Mouse (Mus musculus): ENCODE measurements around the gene Cpb2.

Gene Cpb2

DNA sequence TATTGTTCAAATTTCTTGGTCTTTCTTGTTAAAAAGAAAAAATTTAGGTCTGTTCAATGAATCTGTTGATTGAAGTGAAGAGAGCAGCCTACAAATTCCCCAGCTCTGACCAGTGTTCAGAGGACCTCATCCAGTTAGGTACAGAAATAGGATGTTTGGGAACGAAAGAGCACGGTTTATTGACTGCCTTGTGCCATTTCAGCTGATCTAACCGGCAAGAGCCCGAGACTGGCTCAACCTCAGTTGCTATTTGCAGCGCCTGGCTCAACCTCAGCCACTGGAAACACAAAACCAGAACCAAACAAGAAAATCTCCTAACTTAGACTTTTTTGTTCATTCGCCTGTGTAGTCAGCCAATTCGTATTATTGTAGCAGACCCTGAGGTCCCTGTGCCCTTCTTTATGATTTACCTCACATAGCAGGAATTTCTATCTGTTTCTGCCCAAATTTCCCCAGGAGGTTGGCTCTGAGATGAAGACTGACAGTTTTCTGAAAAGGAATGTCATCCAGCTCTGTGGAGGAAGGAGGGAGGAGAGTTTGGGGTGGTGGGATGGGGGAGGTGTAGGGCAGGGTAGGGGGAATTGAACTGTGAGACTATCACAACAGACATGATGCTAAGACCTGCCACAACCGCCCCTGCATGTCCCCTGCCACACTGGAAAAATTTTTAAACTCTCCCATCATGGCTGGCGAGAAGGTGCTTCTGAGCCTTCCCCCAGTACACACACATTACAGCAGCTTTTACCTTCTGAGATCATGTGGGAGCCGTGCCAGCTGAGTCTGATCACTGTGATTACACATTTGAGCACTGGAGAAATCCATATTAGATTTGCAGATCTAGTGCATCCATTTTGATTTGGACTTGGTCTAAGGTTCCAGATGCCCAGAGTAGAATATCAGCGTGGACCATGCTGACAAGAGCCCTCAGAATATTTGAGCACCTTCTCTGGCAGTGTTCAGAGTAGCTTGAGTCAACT, 4.2 kb downstream of the Cpb2 start:
- DNase-seq (ENCODE audit: low spot score in 2 of 2): no peak

- no peak for DNase-seq (ENCODE audit: low spot score in 2 of 2)
Measured at GRCm38 (mm10) chr14:75250432-75250831, 8.3 kb downstream of the Cpb2 start.

DNA sequence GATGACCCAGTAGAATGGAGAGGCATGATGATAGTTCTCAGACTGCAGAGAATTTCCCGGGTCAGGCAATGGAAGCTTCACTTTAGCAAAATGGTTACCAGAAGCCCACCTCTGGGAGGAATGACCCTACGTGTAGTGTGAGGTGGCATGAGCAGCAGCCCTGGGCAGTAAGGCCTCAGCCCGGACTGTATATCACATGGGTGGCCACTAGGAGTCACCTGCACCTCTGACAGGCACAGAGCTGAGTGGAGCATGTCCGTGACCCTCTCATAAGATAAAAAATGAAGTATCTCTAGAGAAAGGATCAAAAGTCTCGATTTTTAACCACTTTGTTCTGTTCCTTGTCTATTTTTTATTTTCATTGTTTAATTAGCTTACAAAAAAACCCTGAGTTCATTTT, 14.4 kb downstream of the Cpb2 start:
- DNase-seq (ENCODE audit: low spot score in 2 of 2): peak in 1 of 2 experiments; percentile 34

- no peak for DNase-seq (ENCODE audit: low spot score in 2 of 2)
Measured at GRCm38 (mm10) chr14:75269531-75269930, 27.4 kb downstream of the Cpb2 start.

DNA sequence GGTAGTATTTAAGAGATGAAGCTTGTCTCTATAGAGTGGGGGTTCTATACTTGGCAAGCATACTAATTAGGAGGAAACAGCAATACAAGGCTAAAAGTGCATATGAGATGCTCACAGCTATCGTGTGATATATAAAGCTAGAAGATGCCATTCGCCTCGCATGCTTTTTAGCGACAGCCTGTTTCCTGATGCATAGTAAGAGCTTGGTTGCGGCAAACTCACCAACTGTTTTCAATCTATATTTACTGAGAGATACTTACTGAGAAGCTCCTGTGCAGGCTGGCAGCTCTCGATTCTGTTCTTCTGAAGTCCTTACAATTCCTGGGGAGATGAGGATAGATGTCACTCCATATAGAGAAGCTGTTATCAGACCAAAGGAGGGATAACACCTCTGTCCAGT, 37.6 kb downstream of the Cpb2 start:
- no peak for DNase-seq (ENCODE audit: low spot score in 2 of 2)

DNA sequence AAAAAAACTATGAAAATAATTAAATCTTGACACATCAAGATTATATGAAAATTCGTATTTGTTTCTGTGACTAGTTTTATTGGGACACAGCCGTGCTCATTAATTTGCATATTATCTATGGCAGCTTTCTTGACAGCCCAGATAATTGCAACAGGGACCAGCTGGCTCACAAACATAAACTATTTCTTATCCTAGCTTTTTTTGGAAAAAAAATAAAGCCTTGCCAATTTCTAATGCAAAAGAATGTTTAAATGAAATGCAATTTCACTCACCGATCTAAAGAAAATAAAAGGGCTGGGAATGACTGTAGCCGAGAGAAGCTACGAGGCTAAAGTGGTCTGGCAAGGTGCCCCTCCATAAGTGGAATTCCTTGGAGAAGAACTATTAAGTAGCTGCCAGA, 38.3 kb downstream of the Cpb2 start:
- DNase-seq (ENCODE audit: low spot score in 2 of 2): no peak

DNA sequence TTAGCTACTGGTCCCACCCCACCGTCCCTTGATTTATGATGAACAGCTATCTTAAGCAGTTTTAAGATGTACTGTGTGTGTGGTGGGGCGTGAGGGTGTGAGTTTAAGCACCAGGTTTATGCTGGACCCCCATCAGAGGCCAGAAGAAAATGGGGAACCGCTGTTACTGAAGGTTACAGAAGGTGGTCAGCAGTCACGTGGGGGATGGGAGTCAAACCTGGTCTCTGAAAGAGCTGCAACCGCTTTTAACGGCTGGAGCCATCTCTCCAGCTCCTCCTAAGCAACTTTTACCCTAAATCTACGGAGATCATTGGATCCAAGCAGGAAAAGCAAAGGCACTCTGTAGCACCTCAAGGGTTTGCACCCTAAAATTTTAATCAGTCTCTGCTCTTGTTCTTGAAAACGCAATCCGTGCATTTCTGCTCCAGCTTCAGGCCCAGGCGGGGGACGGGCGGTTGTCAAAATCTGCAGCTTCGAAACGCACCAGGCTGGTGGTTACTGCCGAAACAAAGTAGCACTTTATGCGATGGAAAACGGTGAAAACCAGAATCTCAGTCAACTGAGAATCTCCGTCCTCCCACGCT, 41.6 kb downstream of the Cpb2 start:
- peak in 1 of 2 experiments; percentile 25 for DNase-seq (ENCODE audit: low spot score in 2 of 2)

DNA sequence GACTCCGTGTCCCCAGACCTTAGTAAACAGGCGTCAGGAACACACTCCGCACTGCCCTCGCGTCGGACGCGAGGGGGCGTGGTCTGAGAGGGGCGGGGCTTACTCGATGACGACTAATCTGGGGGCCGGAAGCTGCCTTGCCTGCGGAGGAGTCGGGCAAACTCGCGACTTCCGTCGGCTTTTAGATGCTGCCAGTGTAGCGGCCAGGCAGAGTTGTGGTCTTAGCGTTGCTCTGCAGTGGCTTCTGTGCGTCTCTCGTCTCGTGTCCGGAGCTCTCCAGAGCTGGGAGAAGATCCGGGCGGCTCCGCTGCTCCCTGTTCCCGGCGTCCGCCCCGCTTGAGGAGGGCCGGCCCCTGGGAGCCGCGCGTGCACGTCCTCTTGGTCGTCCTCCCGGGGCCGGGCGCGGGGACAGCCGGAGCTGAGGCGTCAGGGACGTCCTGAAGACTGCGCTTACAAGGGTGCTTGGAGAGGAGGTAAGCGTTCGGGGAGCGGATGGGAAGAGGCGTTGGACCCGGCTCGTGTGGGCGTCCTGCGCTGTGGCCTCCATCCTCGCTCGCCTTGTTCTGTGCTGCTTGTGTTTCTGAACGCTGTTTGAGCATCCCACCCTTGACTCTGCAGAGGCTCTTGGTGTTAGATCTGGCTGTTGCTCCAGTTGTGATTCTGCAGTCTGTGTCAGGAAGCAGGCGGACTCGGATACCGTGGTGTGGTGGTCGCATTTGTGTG, 42.3 kb downstream of the Cpb2 start, which contains the start of gene Zc3h13:
Gene Zc3h13 (plus strand): TSS at position 181 of the 723 bp plus-strand sequence.
- peak; percentile 97 to 98 for DNase-seq (ENCODE audit: low spot score in 2 of 2)

- no peak for DNase-seq (ENCODE audit: low spot score in 2 of 2)
Measured at GRCm38 (mm10) chr14:75301081-75301480, 59.0 kb downstream of the Cpb2 start.

- no peak for DNase-seq (ENCODE audit: low spot score in 2 of 2)
Measured at GRCm38 (mm10) chr14:75303807-75304206, 61.7 kb downstream of the Cpb2 start.

DNA sequence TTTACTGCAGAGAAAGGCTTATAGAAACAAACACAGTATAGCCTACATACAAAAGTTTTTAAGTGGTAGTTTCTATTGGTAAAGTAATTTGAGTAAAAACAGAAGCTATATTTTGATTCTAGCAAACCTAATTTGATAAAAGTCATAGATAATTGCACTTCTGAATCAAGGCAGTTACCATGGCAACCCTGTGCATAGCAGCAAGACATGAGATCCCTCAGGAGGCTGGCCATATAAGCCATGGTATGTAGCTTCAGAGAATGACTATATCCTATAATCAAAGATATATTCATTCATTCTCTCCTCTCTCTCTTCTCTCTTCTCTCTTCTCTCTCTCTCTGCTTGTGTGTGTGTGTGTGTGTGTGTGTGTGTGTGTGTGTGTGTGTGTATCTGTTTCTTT, 65.8 kb downstream of the Cpb2 start:
- no peak for DNase-seq (ENCODE audit: low spot score in 2 of 2)

DNA sequence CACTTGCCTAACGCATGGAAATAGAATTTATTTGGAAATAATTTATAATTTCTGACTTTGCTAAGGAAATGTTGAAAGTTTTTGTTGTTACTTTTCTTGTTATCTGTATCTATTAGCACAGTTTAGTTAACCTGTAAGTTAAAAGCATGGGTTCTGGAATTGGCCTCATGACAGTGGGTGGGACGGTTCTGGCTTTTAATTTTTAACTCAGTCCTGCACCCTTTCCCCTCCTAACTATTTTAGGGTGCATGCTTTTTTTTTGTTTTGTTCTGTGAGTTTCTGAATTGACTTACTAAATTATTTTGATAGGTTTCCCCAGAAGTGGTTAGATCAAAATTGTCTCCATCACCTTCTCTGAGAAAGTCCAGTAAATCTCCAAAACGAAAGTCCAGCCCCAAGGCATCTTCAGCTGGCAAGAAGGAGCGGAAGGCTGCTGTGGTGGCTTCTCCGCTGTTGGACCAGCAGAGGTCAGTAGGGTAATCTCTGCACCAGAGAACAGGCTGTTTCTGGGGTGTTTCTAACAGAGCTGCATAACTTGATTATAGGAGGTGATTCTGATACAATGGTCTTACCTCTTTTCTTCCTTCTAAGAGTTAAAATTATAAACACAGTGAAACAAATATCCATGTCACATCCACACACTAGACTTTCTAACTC, 67.4 kb downstream of the Cpb2 start:
- no peak for DNase-seq (ENCODE audit: low spot score in 2 of 2)

- DNase-seq (ENCODE audit: low spot score in 2 of 2): no peak
Measured at GRCm38 (mm10) chr14:75314484-75314883, 72.4 kb downstream of the Cpb2 start.

DNA sequence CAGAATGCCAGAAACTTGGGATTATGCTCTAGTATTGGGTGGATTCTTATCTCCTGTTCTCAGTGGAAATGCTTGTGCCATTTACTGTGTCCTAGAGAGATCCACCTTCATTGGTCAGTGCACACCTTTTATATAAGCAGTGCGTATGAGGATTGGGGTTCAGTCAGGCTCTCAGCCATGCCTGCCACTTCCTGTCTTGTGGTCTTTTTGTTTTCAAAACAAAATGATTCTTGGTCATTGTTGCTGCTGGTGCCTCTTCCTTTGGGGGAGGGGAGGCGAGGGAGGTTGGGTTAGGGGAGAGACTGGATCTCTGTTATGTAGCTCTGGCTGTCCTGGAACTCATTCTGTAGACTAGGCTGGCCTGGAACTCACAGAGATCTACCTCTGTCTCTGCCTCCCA, 76.6 kb downstream of the Cpb2 start:
- no peak for DNase-seq (ENCODE audit: low spot score in 2 of 2)

DNA sequence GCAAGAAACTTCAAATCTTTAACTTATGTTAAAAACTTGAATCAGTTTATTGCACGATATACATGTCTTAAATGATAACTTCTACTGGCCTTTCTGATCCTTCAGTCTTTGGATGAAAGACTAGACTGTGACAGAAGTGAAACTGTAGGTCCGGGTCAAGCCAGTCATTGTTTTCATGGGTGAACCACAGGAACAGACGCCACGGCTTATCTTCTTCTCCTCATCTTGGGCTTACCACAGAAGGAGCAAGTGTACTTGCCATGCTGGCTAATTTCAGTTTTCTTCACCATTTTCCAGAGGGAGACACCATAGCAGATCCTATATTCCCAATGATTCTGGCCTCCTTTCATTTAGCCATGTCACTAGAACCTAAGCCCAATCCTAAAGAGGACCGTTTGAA, 78.2 kb downstream of the Cpb2 start:
- DNase-seq (ENCODE audit: low spot score in 2 of 2): no peak

DNA sequence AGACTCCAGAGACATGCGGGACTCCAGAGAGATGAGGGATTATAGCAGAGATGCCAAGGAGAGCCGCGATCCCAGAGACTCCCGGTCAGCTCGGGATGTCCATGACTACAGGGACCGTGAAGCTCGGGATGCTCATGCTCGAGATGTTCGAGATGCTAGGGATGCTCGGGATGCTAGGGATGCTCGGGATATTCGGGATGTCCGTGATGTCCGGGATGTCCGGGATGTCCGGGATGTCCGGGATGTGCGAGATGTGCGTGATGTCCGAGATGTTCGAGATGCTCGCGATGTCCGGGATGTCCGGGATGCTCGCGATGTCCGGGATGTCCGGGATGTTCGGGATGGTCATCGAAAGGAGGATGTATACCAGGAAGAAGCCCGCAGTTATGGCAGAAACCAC, 81.3 kb downstream of the Cpb2 start:
- DNase-seq (ENCODE audit: low spot score in 2 of 2): no peak

GRCm38 (mm10) chr14:75328062-75328461, 86.0 kb downstream of the Cpb2 start:
- no peak for DNase-seq (ENCODE audit: low spot score in 2 of 2)

GRCm38 (mm10) chr14:75330621-75331020, 88.5 kb downstream of the Cpb2 start:
- peak in 1 of 2 experiments; percentile 61 for DNase-seq (ENCODE audit: low spot score in 2 of 2)
